Mouse (Mus musculus) stomach, postnatal 0 days (tissue): ENCODE measurements around the gene Tnnc2.

Experiments
- CTCF ChIP-seq: IDR thresholded peaks from 2 replicates; pipeline ENCODE4 v1.5.1; 2016; ENCODE audit warnings: antibody characterized with exemption, low read depth, mild to moderate bottlenecking, moderate library complexity
- EP300 ChIP-seq: optimal IDR thresholded peaks from 2 replicates; pipeline ENCODE3; 2016; ENCODE audit warnings: antibody characterized with exemption

DNA sequence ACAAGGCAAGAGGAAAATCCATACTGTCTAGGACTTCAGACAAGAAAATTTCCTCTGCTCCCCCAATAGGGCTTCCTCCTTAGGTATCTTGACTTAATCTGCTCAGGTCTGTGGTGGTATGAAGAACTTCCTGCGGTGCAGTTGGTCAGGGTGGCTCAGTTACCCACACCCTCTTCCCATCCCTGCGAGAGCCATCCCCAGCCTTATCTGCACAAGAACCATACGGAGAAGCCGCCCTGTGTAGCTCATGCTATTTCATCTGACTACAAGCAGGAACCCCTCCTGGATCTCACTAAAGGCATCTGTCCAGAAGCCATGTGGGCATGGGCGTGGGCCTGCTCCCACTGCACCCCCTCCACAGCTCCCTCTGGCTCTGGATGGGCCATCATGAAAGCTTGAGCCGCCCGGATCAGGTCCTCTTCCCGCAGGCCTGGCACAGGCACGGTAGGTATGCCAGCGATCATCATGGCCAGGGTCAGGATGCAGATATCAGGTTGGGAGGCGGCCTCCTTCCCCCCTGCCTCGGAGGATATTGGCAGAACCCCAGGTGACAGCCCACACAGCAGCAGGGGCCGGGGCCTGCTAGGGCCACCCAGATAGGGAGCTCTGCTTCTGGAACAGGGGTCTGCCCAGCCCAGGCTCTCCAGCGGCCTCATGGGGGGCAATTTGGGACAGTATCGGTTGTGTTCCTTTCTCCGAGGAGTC is 47.5 kb upstream of the Tnnc2 start:
- no peak for TF ChIP-seq CTCF
- no peak for TF ChIP-seq EP300
